Comparison of ENCODE assay signal across 9 mouse cellular contexts in genomic region chr8:78740936-78741335, GRCm38 (mm10).
A peak's percentile ranks its signal among the peaks of the same experiment; 100 is the strongest.
DNase-seq lines count a peak whose midpoint lies in the region; ATAC-seq lines count a peak whose summit lies in the region.
"Had no signal": no experiment of that assay in that cellular context is flagged by ENCODE, and none has a peak within 500 bp of the region (broad histone marks: within the 10 kb centered on the region; RNA-seq: fewer than 3 reads in every experiment).

No protein-coding gene starts in this region.

- H3K9me3 ChIP-seq in lung, embryonic 15.5 days: no peaks in the 10 kb centered on the region
- H3K9me3 ChIP-seq in heart, embryonic 13.5 days: no peaks in the 10 kb centered on the region

- H3K4me2 ChIP-seq in lung, embryonic 15.5 days: no peak overlapping the region
- no peak overlapping the region; the same call in 1 of the 2 replicates for H3K4me2 ChIP-seq in heart, embryonic 13.5 days

- H3K36me3 ChIP-seq in lung, embryonic 15.5 days: no peaks in the 10 kb centered on the region
- H3K36me3 ChIP-seq in heart, embryonic 13.5 days: no peaks in the 10 kb centered on the region

- peak; percentile 22 to 23 for DNase-seq in cerebellum, postnatal 10 days
- DNase-seq in cerebellum, postnatal 36 days: no peak
- no peak for DNase-seq in lung, adult 18-20 months
- DNase-seq in left cerebral cortex, adult 8-10 months (ENCODE audit: low spot score in 2 of 2): no peak
- DNase-seq in thymus, adult 18-20 months: no peak
- DNase-seq: B cell, adult 2 months had no signal

- peaks cover 26% of the 10 kb centered on the region for H3K4me1 ChIP-seq in lung, embryonic 15.5 days
- peaks cover 35% of the 10 kb centered on the region for H3K4me1 ChIP-seq in heart, embryonic 13.5 days

- no peak overlapping the region for H3K9ac ChIP-seq in lung, embryonic 15.5 days
- H3K9ac ChIP-seq in heart, embryonic 13.5 days: 0 out of 2 replicates have a peak overlapping the region, but pooled peaks have one; percentile 19

- ATAC-seq in lung, embryonic 15.5 days (ENCODE audit: borderline replicate concordance, extremely low read depth, low FRiP score, low TSS enrichment): no peak
- ATAC-seq in heart, embryonic 13.5 days (ENCODE audit: extremely low read depth, insufficient number of reproducible peaks, low FRiP score, low TSS enrichment): no peak
- peak; percentile 54 for ATAC-seq in megakaryocyte progenitor cell, adult 5-6 weeks (replicated peaks; ENCODE audit: poor library complexity)

- 40% methylated on average over 6 of the region's 6 CpGs for WGBS in lung, embryonic 15.5 days
- 22% methylated on average over 6 of the region's 6 CpGs for WGBS in heart, embryonic 13.5 days

- H3K27ac ChIP-seq in lung, embryonic 15.5 days: peak overlapping the region; percentile 94
- H3K27ac ChIP-seq in heart, embryonic 13.5 days (replicated peaks): peak overlapping the region; percentile 97

- no peaks in the 10 kb centered on the region for H3K27me3 ChIP-seq in lung, embryonic 15.5 days
- no peaks in the 10 kb centered on the region for H3K27me3 ChIP-seq in heart, embryonic 13.5 days (replicated peaks)

- H3K4me3 ChIP-seq in lung, embryonic 15.5 days: no peak overlapping the region
- no peak overlapping the region for H3K4me3 ChIP-seq in heart, embryonic 13.5 days

Comparison
In these comparisons a context has a peak if more than half of its experiments do, and no peak if none do; other contexts are left out.
1. DNase-seq: peak in cerebellum, postnatal 10 days (2 of 2); none in cerebellum, postnatal 36 days (0 of 2), lung, adult 18-20 months (0 of 2), left cerebral cortex, adult 8-10 months (0 of 2) and thymus, adult 18-20 months (0 of 2).